Mouse (Mus musculus) hindbrain, embryonic 14.5 days (tissue): Measurements from ENCODE around the gene Rhcg. TPM values are rescaled to one million over a fixed set of nuclear protein-coding genes. Genes with fewer than 3 reads are reported as not detected.
A peak's percentile ranks its signal among the peaks of the same experiment; 100 is the strongest.

Experiments used
- ATAC-seq: fragments of 200-750 bp; cut with Nextera tagmentation; 2 replicates; pipeline ENCODE4 v1.8.0; 2017; ENCODE audit warnings: moderate number of reproducible peaks, mild to moderate bottlenecking, moderate TSS enrichment, moderate library complexity; ENCODE audit not compliant: low FRiP score
- DNase-seq: peaks from one replicate; pipeline ENCODE4 v3.0.0-alpha.2; 2015; ENCODE audit warnings: low spot score
- H3K27ac ChIP-seq: fragments of 300-500 bp; sonication (generic); 2 replicates; pipeline ENCODE4 v1.5.1; 2014; ENCODE audit warnings: mild to moderate bottlenecking, moderate library complexity
- H3K27me3 ChIP-seq: fragments of 300-500 bp; sonication (generic); 2 replicates; pipeline ENCODE4 v1.6.1; 2014; ENCODE audit warnings: mild to moderate bottlenecking, low read length, mixed read lengths; ENCODE audit not compliant: control insufficient read depth, insufficient read depth
- H3K36me3 ChIP-seq: fragments of 300-500 bp; sonication (generic); replicated peaks from 2 replicates; pipeline ENCODE4 v1.6.1; 2014; ENCODE audit not compliant: control insufficient read depth, insufficient read depth
- H3K4me1 ChIP-seq: fragments of 300-500 bp; sonication (generic); replicated peaks from 2 replicates; pipeline ENCODE4 v1.6.1; 2014; ENCODE audit warnings: antibody characterized with exemption, low read length, mixed read lengths; ENCODE audit not compliant: control insufficient read depth, insufficient read depth
- H3K4me2 ChIP-seq: fragments of 300-500 bp; sonication (generic); replicated peaks from 2 replicates; pipeline ENCODE4 v1.6.1; 2014; ENCODE audit warnings: mild to moderate bottlenecking, moderate library complexity
- H3K4me3 ChIP-seq: fragments of 300-500 bp; sonication (generic); replicated peaks from 2 replicates; pipeline ENCODE4 v1.5.1; 2014; ENCODE audit warnings: mild to moderate bottlenecking, low read length
- H3K9ac ChIP-seq: fragments of 300-500 bp; sonication (generic); 2 replicates; pipeline ENCODE4 v1.6.1; 2014
- H3K9me3 ChIP-seq: fragments of 300-500 bp; sonication (generic); 2 replicates; pipeline ENCODE4 v1.6.1; 2016; ENCODE audit warnings: low read length; ENCODE audit not compliant: control insufficient read depth
- WGBS: fragments of 180-500 bp; shearing (Covaris S2); extraction: QIAGEN DNeasy Blood & Tissue Kit; methylation state at CpG from one replicate; pipeline ENCODE4 v1.1.7; 2014; 5-methylcytosine and 5-hydroxymethylcytosine counted together
- polyA plus RNA-seq: library from polyadenylated mRNA; unstranded; fragments of >200 nt; fragmentation: Nextera tagmentation; extraction: Ambion mirVana; gene quantifications from 2 replicates; pipeline ENCODE4 v1.2.1, GENCODE M21; 2014

The Rhcg gene
- polyA plus RNA-seq, 1 experiment from 2014 or later: 5.0 TPM

DNA sequence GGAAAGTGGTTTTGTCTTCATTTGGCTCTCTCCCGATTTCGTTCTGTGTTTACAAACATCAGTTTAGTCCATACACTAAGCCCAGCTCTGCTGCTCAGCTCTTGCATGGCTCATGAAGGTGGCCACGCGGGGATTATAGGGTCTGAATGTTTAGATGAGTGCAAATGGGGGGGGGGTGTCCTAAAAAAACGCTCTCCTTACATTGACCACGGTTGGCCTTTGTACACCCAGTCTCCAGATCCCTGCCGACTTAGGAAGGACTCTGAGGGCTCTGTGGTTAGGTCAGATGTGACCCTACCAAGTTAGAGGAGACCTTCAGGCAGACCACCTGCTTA, 72.4 kb downstream of the Rhcg start:
- DNase-seq (no peak), ATAC-seq (no peak)
- H3K4me1 ChIP-seq: peaks cover 38% of the 10 kb centered on the region
- WGBS: 7% methylated on average over 7 of the region's 7 CpGs
- H3K27ac ChIP-seq: peak overlapping the region; percentile 85
- H3K27me3 ChIP-seq: peaks cover 32% of the 10 kb centered on the region
- H3K4me3 ChIP-seq: no peak overlapping the region
- no peaks in the 10 kb centered on the region for H3K9me3 ChIP-seq
- H3K36me3 ChIP-seq: no peaks in the 10 kb centered on the region
- H3K9ac ChIP-seq: peak overlapping the region; percentile 62
- H3K4me2 ChIP-seq: peak overlapping the region; percentile 66

GRCm38 (mm10) chr7:79544281-79545065, 73.0 kb downstream of the Rhcg start:
- H3K9me3 ChIP-seq: no peaks in the 10 kb centered on the region
- H3K9ac ChIP-seq: peak overlapping the region; percentile 62
- H3K4me3 ChIP-seq: no peak overlapping the region
- peaks cover 32% of the 10 kb centered on the region for H3K27me3 ChIP-seq
- H3K4me1 ChIP-seq: peaks cover 38% of the 10 kb centered on the region
- ATAC-seq (no peak), DNase-seq (no peak)
- H3K4me2 ChIP-seq: peak overlapping the region; percentile 66
- H3K36me3 ChIP-seq: no peaks in the 10 kb centered on the region
- 4% methylated on average over 37 of the region's 37 CpGs for WGBS
- peak overlapping the region; percentile 85 for H3K27ac ChIP-seq

Other genes with a start within 250 kb of the Rhcg start
- 25.8 and 26.7 TPM in 2 replicates for gene Rlbp1, start 230.6 kb downstream of the Rhcg start, polyA plus RNA-seq
- gene Fanci, start 225.7 kb downstream of the Rhcg start, polyA plus RNA-seq: 2.3 and 2.5 TPM in 2 replicates
- 26.3 and 28.9 TPM in 2 replicates for gene Polg, start 151.3 kb downstream of the Rhcg start, polyA plus RNA-seq
- 1.8 and 2.8 TPM in 2 replicates for gene Ticrr, start 42.5 kb upstream of the Rhcg start, polyA plus RNA-seq
- gene Kif7, start 98.1 kb upstream of the Rhcg start, polyA plus RNA-seq: 1.8 and 2.0 TPM in 2 replicates
- 0.19 and 0.26 TPM in 2 replicates for gene Plin1, start 115.2 kb upstream of the Rhcg start, polyA plus RNA-seq
- gene Pex11a, start 125.5 kb upstream of the Rhcg start, polyA plus RNA-seq: 14.3 and 14.4 TPM in 2 replicates
- 0.57 and 1.0 TPM in 2 replicates for gene Wdr93, start 125.5 kb upstream of the Rhcg start, polyA plus RNA-seq
- 0.16 TPM in 1 of 2 replicates, not detected in the other for gene Mesp1, start 176.1 kb upstream of the Rhcg start, polyA plus RNA-seq
- gene Mesp2, start 193.1 kb upstream of the Rhcg start, polyA plus RNA-seq: 1.3 and 1.4 TPM in 2 replicates
- 4.2 and 6.6 TPM in 2 replicates for gene Anpep, start 243.4 kb upstream of the Rhcg start, polyA plus RNA-seq